Mouse (Mus musculus) heart, embryonic 15.5 days (tissue): ENCODE results near the gene Copb1. TPM values are rescaled to one million over a fixed set of nuclear protein-coding genes. Genes with fewer than 3 reads are reported as not detected.

Source experiments
- ATAC-seq: fragments of 200-750 bp; cut with Nextera tagmentation; replicated peaks from 2 replicates; pipeline ENCODE4 v1.8.0; 2017; ENCODE audit warnings: low read depth, moderate TSS enrichment; ENCODE audit not compliant: insufficient number of reproducible peaks, insufficient read depth, low FRiP score
- H3K27ac ChIP-seq: fragments of 300-500 bp; sonication (generic); 2 replicates; pipeline ENCODE4 v1.5.1; 2015; ENCODE audit warnings: mild to moderate bottlenecking, inconsistent platforms
- H3K27me3 ChIP-seq: fragments of 300-500 bp; sonication (generic); 2 replicates; pipeline ENCODE4 v1.6.1; 2015; ENCODE audit warnings: inconsistent platforms
- H3K36me3 ChIP-seq: fragments of 300-500 bp; sonication (generic); 2 replicates; pipeline ENCODE4 v1.6.1; 2015; ENCODE audit warnings: mild to moderate bottlenecking, inconsistent platforms
- H3K4me1 ChIP-seq: fragments of 300-500 bp; sonication (generic); replicated peaks from 2 replicates; pipeline ENCODE4 v1.6.1; 2015; ENCODE audit warnings: inconsistent platforms
- H3K4me2 ChIP-seq: fragments of 300-500 bp; sonication (generic); 2 replicates; pipeline ENCODE4 v1.6.1; 2015; ENCODE audit warnings: inconsistent platforms, mild to moderate bottlenecking, moderate library complexity
- H3K4me3 ChIP-seq: fragments of 300-500 bp; sonication (generic); 2 replicates; pipeline ENCODE4 v1.5.1; 2015; ENCODE audit warnings: mild to moderate bottlenecking, inconsistent platforms
- H3K9ac ChIP-seq: fragments of 300-500 bp; sonication (generic); 2 replicates; pipeline ENCODE4 v1.6.1; 2015; ENCODE audit warnings: mild to moderate bottlenecking, inconsistent platforms
- H3K9me3 ChIP-seq: fragments of 300-500 bp; sonication (generic); replicated peaks from 2 replicates; pipeline ENCODE4 v1.6.1; 2016; ENCODE audit warnings: inconsistent platforms
- WGBS: fragments of 180-500 bp; shearing (Covaris S2); methylation state at CpG from one replicate; pipeline ENCODE4 v1.1.7; 2015; ENCODE audit warnings: mixed read lengths; 5-methylcytosine and 5-hydroxymethylcytosine counted together
- polyA plus RNA-seq: library from polyadenylated mRNA; unstranded; fragments of >200 nt; fragmentation: Nextera tagmentation; extraction: Ambion mirVana; gene quantifications from 2 replicates; pipeline ENCODE4 v1.2.1, GENCODE M21; 2015

Gene Copb1
- polyA plus RNA-seq, 1 experiment from 2014 or later = 67.8 TPM

DNA sequence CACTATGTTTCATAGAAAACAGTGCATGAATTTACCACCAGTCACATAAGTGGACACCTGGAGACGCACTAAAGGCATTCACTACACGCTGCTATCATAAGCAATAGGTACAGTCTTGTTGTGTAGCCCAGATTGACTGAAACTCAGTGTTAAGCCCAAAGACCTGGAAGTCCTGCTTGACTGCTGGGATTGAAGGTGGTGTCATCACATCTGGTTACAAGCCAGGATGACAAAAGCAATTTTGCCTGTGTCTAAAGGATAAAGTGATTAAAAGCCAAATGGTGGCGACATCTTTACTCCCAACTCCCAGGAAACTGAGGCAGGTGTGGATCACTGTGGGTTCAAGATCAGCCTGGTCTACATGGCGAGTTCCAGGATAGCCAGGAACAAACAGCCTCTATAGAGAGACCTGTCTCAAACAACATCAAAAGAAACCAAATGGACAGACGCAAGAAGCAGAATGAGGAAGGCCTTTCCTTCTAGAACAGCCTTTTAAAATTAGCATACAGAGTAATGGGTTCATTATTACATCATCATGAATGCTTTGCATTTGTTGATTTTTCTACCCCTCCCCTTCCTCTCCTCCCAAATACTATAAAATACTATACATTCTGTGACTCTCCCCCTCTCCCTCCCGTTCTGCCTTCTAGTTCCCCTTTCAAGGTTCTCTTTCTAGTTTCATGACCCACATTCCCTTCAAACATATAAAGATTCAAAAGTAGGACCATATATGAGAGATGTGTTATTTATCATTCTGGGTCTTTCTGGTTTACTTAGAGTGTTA, 61.0 kb downstream of the Copb1 start:
- H3K4me1 ChIP-seq = peaks cover under 1% of the 10 kb centered on the region
- no peaks in the 10 kb centered on the region for H3K36me3 ChIP-seq
- H3K4me3 ChIP-seq = no peak overlapping the region
- H3K4me2 ChIP-seq = no peak overlapping the region
- no peak overlapping the region for H3K27ac ChIP-seq
- H3K9me3 ChIP-seq = no peaks in the 10 kb centered on the region
- no peak overlapping the region for H3K9ac ChIP-seq
- no peaks in the 10 kb centered on the region for H3K27me3 ChIP-seq
- no peak for ATAC-seq
- 89% methylated on average over 6 of the region's 6 CpGs for WGBS

- Histone ChIP-seq H3K9me3 (no peaks in the 10 kb centered on the region), H3K4me2 (no peak overlapping the region), H3K9ac (no peak overlapping the region), H3K4me3 (no peak overlapping the region), H3K4me1 (no peaks in the 10 kb centered on the region; the same call in 1 of the 2 replicates), H3K36me3 (no peaks in the 10 kb centered on the region), H3K27me3 (no peaks in the 10 kb centered on the region), H3K27ac (no peak overlapping the region)
- WGBS = 59% methylated on average over 3 of the region's 3 CpGs
- ATAC-seq = no peak
These were observed 61.9 kb downstream of the Copb1 start for GRCm38 (mm10) chr7:114192581-114192980.

DNA sequence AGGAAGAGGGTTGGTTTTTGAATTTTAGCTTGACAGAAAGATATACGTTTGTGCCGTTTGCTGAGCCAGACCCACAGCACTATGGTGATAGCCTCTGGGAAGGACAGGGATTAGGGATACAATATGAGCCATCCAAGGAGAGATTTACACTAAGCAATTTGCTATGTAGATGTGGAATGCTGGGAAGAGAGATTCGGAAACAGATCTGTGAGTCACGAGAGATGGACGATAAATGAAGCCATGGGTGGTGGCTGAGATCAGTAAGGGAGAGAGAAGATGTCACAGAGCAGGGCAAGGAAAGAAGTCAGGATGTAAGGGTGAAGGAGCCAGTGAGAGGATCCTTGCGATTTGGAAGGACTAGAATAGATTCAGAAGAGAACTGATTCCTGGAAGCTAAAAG, 71.1 kb downstream of the Copb1 start:
- no peak overlapping the region for H3K4me2 ChIP-seq
- H3K9ac ChIP-seq = no peak overlapping the region
- 59% methylated on average over 6 of the region's 6 CpGs for WGBS
- H3K27me3 ChIP-seq = no peaks in the 10 kb centered on the region
- no peak for ATAC-seq
- peaks cover 28% of the 10 kb centered on the region for H3K4me1 ChIP-seq
- H3K9me3 ChIP-seq = no peaks in the 10 kb centered on the region
- no peak overlapping the region for H3K4me3 ChIP-seq
- H3K36me3 ChIP-seq = no peaks in the 10 kb centered on the region
- H3K27ac ChIP-seq = no peak overlapping the region

DNA sequence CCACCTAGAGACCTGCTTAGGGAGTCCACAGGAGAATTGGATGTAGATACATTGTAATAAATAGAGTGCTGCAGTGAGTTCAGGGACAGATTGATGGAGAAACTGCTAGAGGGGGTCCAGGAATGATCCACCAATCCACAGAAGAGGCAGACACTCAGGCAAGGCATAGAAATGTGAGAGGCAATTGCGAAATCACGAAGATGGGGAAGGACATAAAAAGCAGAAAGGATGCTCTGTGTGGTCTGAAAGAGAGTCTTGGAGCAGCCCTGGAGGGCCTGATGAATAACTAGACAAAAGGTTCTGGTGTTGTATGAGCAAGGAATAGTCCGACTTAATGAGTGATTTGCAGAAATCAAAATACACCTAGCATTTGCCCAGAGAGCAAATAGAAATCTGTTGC, 71.8 kb downstream of the Copb1 start:
- Histone ChIP-seq H3K9me3 (no peaks in the 10 kb centered on the region), H3K4me1 (peaks cover 28% of the 10 kb centered on the region), H3K4me2 (no peak overlapping the region), H3K36me3 (no peaks in the 10 kb centered on the region), H3K4me3 (no peak overlapping the region), H3K9ac (no peak overlapping the region), H3K27ac (no peak overlapping the region), H3K27me3 (no peaks in the 10 kb centered on the region)
- WGBS = 86% methylated on average over 3 of the region's 3 CpGs
- no peak for ATAC-seq

DNA sequence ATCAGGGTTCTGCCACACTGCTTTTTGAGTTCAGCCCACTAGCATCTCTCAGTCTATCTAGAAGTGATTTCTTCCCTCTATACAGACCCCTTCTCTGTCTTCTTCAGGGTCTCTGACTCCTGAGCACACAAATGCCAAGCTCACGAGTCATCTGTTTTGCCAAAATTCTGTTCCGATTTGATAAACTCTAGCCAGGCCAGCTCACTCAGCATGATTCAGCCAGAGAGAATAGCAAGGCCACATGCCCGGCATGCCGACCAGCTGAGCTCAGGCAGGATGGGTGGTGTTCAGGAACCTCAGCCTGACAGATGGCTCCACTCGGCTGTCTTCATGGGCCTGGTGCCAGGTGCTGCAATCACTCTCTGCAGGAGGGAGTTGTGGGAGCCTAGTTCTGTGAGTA, 73.1 kb downstream of the Copb1 start:
- Histone ChIP-seq H3K4me3 (no peak overlapping the region), H3K9ac (no peak overlapping the region), H3K9me3 (no peaks in the 10 kb centered on the region), H3K4me1 (peaks cover 28% of the 10 kb centered on the region), H3K4me2 (peak overlapping the region; percentile 22; the same call in 1 of the 2 replicates), H3K27ac (peak overlapping the region; percentile 80), H3K36me3 (no peaks in the 10 kb centered on the region), H3K27me3 (no peaks in the 10 kb centered on the region)
- ATAC-seq = peak; percentile 89
- 4% methylated on average over 5 of the region's 5 CpGs for WGBS

DNA sequence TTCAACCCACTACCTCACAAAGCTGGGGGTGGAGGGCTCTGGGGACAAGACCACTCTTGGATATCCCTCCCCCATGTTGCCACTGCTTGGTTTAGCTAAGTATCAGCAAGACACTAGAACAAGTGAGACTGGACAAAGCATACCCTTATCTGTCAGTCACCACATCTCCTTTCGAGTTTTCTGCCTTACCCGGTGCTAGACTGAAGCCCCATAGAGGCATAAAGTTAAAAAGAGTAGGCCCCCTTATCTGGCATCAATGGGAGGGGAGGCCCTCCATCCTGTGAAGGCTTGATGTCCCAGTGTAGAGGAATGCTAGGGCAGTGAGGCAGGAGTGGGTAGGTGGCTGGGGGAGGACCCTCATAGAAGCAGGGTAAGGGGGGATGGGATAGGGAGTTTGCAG, 77.9 kb downstream of the Copb1 start:
- ATAC-seq = no peak
- H3K36me3 ChIP-seq = no peaks in the 10 kb centered on the region
- no peaks in the 10 kb centered on the region for H3K27me3 ChIP-seq
- no peak overlapping the region for H3K27ac ChIP-seq
- H3K4me2 ChIP-seq = no peak overlapping the region
- 23% methylated on average over 2 of the region's 2 CpGs for WGBS
- H3K9me3 ChIP-seq = no peaks in the 10 kb centered on the region
- no peak overlapping the region for H3K9ac ChIP-seq
- no peak overlapping the region for H3K4me3 ChIP-seq
- H3K4me1 ChIP-seq = peaks cover 20% of the 10 kb centered on the region

GRCm38 (mm10) chr7:114171354-114172097, 83.0 kb downstream of the Copb1 start:
- no peak overlapping the region for H3K9ac ChIP-seq
- H3K4me3 ChIP-seq = no peak overlapping the region
- peaks cover 29% of the 10 kb centered on the region for H3K4me1 ChIP-seq
- no peaks in the 10 kb centered on the region for H3K9me3 ChIP-seq
- H3K27me3 ChIP-seq = no peaks in the 10 kb centered on the region
- no peak overlapping the region for H3K4me2 ChIP-seq
- no peaks in the 10 kb centered on the region for H3K36me3 ChIP-seq
- peak overlapping the region; percentile 63 for H3K27ac ChIP-seq
- 20% methylated on average over 8 of the region's 8 CpGs for WGBS
- ATAC-seq = peak; percentile 53; the same call in 1 of the 2 replicates

GRCm38 (mm10) chr7:114169996-114170395, 84.5 kb downstream of the Copb1 start:
- Histone ChIP-seq H3K4me3 (no peak overlapping the region), H3K27me3 (no peaks in the 10 kb centered on the region), H3K4me1 (peaks cover 29% of the 10 kb centered on the region), H3K27ac (peak overlapping the region; percentile 36), H3K9me3 (no peaks in the 10 kb centered on the region), H3K9ac (no peak overlapping the region), H3K36me3 (no peaks in the 10 kb centered on the region), H3K4me2 (no peak overlapping the region)
- 49% methylated on average over 4 of the region's 4 CpGs for WGBS
- ATAC-seq = peak; percentile 56

- ATAC-seq = no peak
- H3K4me1 ChIP-seq = peaks cover 29% of the 10 kb centered on the region
- H3K27ac ChIP-seq = peak overlapping the region; percentile 36
- WGBS = 77% methylated on average over 2 of the region's 2 CpGs
- no peaks in the 10 kb centered on the region for H3K9me3 ChIP-seq
- H3K4me2 ChIP-seq = no peak overlapping the region
- H3K36me3 ChIP-seq = no peaks in the 10 kb centered on the region
- H3K4me3 ChIP-seq = no peak overlapping the region
- no peaks in the 10 kb centered on the region for H3K27me3 ChIP-seq
- H3K9ac ChIP-seq = no peak overlapping the region
These were observed 85.1 kb downstream of the Copb1 start for GRCm38 (mm10) chr7:114169381-114169780.
